Mouse (Mus musculus) ZHBTc4 (cell line): Measurements from ENCODE around the gene Bst1.
A peak's percentile ranks its signal among the peaks of the same experiment; 100 is the strongest.

Experiments used
- DNase-seq: peaks from one replicate; pipeline ENCODE4 v3.0.0-alpha.2; 2011; ENCODE audit warnings: low read depth, low spot score

Gene Bst1

GRCm38 (mm10) chr5:43810427-43811062, 8.1 kb upstream of the Bst1 start:
- DNase-seq, result no peak

GRCm38 (mm10) chr5:43814536-43814935, 4.1 kb upstream of the Bst1 start:
- peak; percentile 92 for DNase-seq

- peak; percentile 57 for DNase-seq
These were observed 2.9 kb upstream of the Bst1 start for GRCm38 (mm10) chr5:43815769-43816168.

- DNase-seq, result no peak
These were observed 2.1 kb downstream of the Bst1 start for GRCm38 (mm10) chr5:43820785-43821184.

- DNase-seq, result no peak
These were observed 2.9 kb downstream of the Bst1 start, which contains the start of gene Fbxl5 for GRCm38 (mm10) chr5:43821538-43821937. Fbxl5 (minus strand) TSS chr5:43821638.

GRCm38 (mm10) chr5:43822199-43822598, 3.5 kb downstream of the Bst1 start:
- no peak for DNase-seq

- no peak for DNase-seq
These were observed 4.1 kb downstream of the Bst1 start for GRCm38 (mm10) chr5:43822824-43823223.

- DNase-seq, result no peak
These were observed 5.9 kb downstream of the Bst1 start for GRCm38 (mm10) chr5:43824580-43824979.

GRCm38 (mm10) chr5:43826883-43827282, 8.2 kb downstream of the Bst1 start:
- no peak for DNase-seq

GRCm38 (mm10) chr5:43827366-43827765, 8.7 kb downstream of the Bst1 start:
- no peak for DNase-seq

GRCm38 (mm10) chr5:43836590-43836989, 17.9 kb downstream of the Bst1 start:
- no peak for DNase-seq

- DNase-seq, result no peak
These were observed 18.7 kb downstream of the Bst1 start for GRCm38 (mm10) chr5:43837372-43837771.

- DNase-seq, result peak; percentile 75
These were observed 22.7 kb downstream of the Bst1 start for GRCm38 (mm10) chr5:43841144-43842010.

GRCm38 (mm10) chr5:43842011-43842285, 23.3 kb downstream of the Bst1 start:
- DNase-seq, result no peak

- DNase-seq, result peak; percentile 46
These were observed 24.0 kb downstream of the Bst1 start for GRCm38 (mm10) chr5:43842576-43843155.

GRCm38 (mm10) chr5:43845083-43845482, 26.4 kb downstream of the Bst1 start:
- DNase-seq, result no peak

GRCm38 (mm10) chr5:43845646-43846045, 27.0 kb downstream of the Bst1 start:
- DNase-seq, result no peak

- no peak for DNase-seq
These were observed 27.5 kb downstream of the Bst1 start for GRCm38 (mm10) chr5:43846227-43846626.

- DNase-seq, result no peak
These were observed 28.9 kb downstream of the Bst1 start for GRCm38 (mm10) chr5:43847555-43847954.

GRCm38 (mm10) chr5:43848275-43848674, 29.6 kb downstream of the Bst1 start:
- no peak for DNase-seq

GRCm38 (mm10) chr5:43853096-43853867, 34.6 kb downstream of the Bst1 start:
- peak; percentile 57 for DNase-seq

GRCm38 (mm10) chr5:43853868-43854488, 35.3 kb downstream of the Bst1 start:
- DNase-seq, result no peak
